Mouse (Mus musculus) kidney, adult 2 months (tissue): ENCODE results near the gene Crkl. TPM values are rescaled to one million over a fixed set of nuclear protein-coding genes. Genes with fewer than 3 reads are reported as not detected.
A peak's percentile ranks its signal among the peaks of the same experiment; 100 is the strongest.

ENCODE experiments used
- DNase-seq: peaks from one replicate; pipeline ENCODE4 v3.0.0; 2021
- H3K27ac ChIP-seq: fragments of 200-500 bp; 2 replicates; pipeline ENCODE4 v1.5.1; 2012; ENCODE audit warnings: low read depth, low read length, control low read depth, inconsistent platforms; ENCODE audit not compliant: insufficient read depth
- H3K27me3 ChIP-seq: fragments of 200-500 bp; replicated peaks from 2 replicates; pipeline ENCODE4 v1.6.1; 2012; ENCODE audit warnings: mild to moderate bottlenecking, moderate library complexity, low read length, inconsistent platforms; ENCODE audit not compliant: control insufficient read depth, insufficient read depth
- H3K36me3 ChIP-seq: fragments of 200-500 bp; 2 replicates; pipeline ENCODE4 v1.6.1; 2012; ENCODE audit warnings: mild to moderate bottlenecking, moderate library complexity, low read length, inconsistent platforms; ENCODE audit not compliant: control insufficient read depth, insufficient read depth
- H3K4me1 ChIP-seq: fragments of 200-500 bp; 2 replicates; pipeline ENCODE4 v1.6.1; 2011; ENCODE audit warnings: low read length; ENCODE audit not compliant: control insufficient read depth, insufficient read depth
- H3K4me3 ChIP-seq: fragments of 200-500 bp; 2 replicates; pipeline ENCODE4 v1.5.1; 2011; ENCODE audit warnings: mild to moderate bottlenecking, low read depth, low read length, control low read depth; ENCODE audit not compliant: insufficient read depth
- CTCF ChIP-seq: fragments of 200-500 bp; conservative IDR thresholded peaks from 2 replicates; pipeline ENCODE4 v1.5.1; 2011; ENCODE audit warnings: low read depth, mild to moderate bottlenecking, control low read depth, low read length, moderate library complexity, mixed read lengths; ENCODE audit not compliant: insufficient read depth, insufficient read length
- POLR2A ChIP-seq: fragments of 200-500 bp; IDR thresholded peaks from one replicate; pipeline ENCODE4 v1.6.1; 2011; ENCODE audit warnings: low read depth, low read length, control low read depth
- WGBS: fragments of 180-500 bp; shearing (Covaris S2); methylation state at CpG from one replicate; pipeline ENCODE4 v1.1.7; 2018; 5-methylcytosine and 5-hydroxymethylcytosine counted together
- polyA plus RNA-seq: library from polyadenylated mRNA; depleted of rRNA; stranded (reverse); fragments of >200 nt; gene quantifications from 2 replicates; pipeline ENCODE4 v1.2.3, GENCODE M21; 2012

The Crkl gene
- polyA plus RNA-seq, 1 experiment: 34.4 TPM

GRCm38 (mm10) chr16:17463184-17463583 is 11.4 kb downstream of the Crkl start:
- Histone ChIP-seq H3K27me3 (no peaks in the 10 kb centered on the region), H3K4me3 (no peak overlapping the region), H3K4me1 (peaks cover 19% of the 10 kb centered on the region; the same call in 1 of the 2 replicates), H3K36me3 (no peaks in the 10 kb centered on the region), H3K27ac (no peak overlapping the region)
- 87% methylated on average over 2 of the region's 2 CpGs for WGBS
- TF ChIP-seq CTCF: no peak
- TF ChIP-seq POLR2A: no peak
- no peak for DNase-seq

DNA sequence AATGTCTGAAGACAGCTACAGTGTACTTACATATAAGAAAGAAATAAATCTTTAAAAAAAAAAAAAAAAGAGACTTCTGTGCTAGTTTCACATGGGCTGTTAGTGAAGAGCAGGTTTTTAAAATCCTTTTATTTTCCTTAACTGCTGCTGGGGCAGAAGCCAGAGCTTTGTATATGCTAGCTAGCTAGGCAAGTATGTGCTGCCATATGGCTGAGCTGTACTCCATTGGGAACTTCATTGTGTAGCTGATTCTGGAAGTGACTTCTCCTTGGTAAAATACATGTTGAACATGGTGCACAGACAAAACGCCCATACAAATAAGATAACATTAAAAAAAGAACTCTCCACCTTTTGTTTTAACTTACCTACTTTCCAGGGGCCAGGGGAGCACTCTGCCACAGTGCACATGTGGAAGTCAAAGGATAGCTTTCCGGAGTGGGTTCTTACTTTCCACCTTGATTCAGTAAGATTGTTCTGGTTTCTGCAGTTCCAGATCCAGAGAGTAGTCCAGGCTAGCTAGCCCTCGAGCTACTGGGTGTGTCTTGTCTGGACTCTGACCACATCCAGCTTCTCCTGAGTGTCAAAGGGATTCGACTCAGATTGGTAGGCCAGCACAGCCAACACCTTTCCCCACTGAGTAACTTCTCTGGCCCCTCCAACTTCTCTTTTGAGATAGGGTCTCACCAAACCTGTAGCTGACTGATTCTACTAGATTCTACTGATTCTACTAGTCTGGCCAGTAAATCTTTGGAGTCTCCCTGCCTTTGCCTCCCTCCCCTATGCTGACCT is 15.3 kb downstream of the Crkl start:
- peak; percentile 17 for DNase-seq
- no peak overlapping the region for H3K4me3 ChIP-seq
- no peak for TF ChIP-seq POLR2A
- no peak for TF ChIP-seq CTCF
- H3K27ac ChIP-seq: no peak overlapping the region
- peaks cover 11% of the 10 kb centered on the region; the same call in 1 of the 2 replicates for H3K4me1 ChIP-seq
- H3K36me3 ChIP-seq: peaks cover 4% of the 10 kb centered on the region; the same call in 1 of the 2 replicates
- no peaks in the 10 kb centered on the region for H3K27me3 ChIP-seq
- WGBS: 63% methylated on average over 4 of the region's 4 CpGs

- H3K27ac ChIP-seq: no peak overlapping the region
- no peak for TF ChIP-seq CTCF
- TF ChIP-seq POLR2A: no peak
- H3K4me3 ChIP-seq: no peak overlapping the region
- H3K27me3 ChIP-seq: no peaks in the 10 kb centered on the region
- 0 out of 2 replicates have a peak, but pooled peaks cover 3% of the 10 kb centered on the region for H3K4me1 ChIP-seq
- no peak for DNase-seq
- peaks cover 4% of the 10 kb centered on the region for H3K36me3 ChIP-seq
- 83% methylated on average over 6 of the region's 6 CpGs for WGBS
Measured at GRCm38 (mm10) chr16:17472498-17472897, 20.7 kb downstream of the Crkl start.

DNA sequence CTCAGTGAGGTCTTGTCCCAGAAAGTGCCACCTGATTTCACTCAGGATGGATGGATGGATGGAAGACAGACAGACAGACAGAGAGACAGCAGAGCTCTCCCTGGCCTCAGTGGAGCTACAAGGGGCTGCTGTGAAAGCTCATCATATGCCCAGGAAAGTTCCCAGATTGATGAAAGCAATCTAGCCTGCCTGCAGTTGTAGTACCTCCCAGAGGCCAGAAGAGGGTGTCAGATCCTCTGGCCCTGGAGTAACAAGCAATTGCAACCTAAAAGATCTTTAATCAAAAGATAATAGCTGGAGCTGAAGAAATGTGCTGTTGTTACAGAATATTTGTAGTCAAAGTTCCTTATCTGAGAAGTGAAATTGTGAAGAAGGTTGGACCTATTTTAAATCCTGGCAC is 22.3 kb downstream of the Crkl start:
- Histone ChIP-seq H3K4me3 (no peak overlapping the region), H3K27me3 (no peaks in the 10 kb centered on the region), H3K36me3 (peaks cover 4% of the 10 kb centered on the region), H3K4me1 (peaks cover 9% of the 10 kb centered on the region; the same call in 1 of the 2 replicates), H3K27ac (no peak overlapping the region)
- no peak for TF ChIP-seq POLR2A
- TF ChIP-seq CTCF: peak; percentile 76
- peak; percentile 48 for DNase-seq

GRCm38 (mm10) chr16:17474761-17475160 is 23.0 kb downstream of the Crkl start:
- Histone ChIP-seq H3K4me1 (peaks cover 9% of the 10 kb centered on the region; the same call in 1 of the 2 replicates), H3K27me3 (no peaks in the 10 kb centered on the region), H3K36me3 (peaks cover 4% of the 10 kb centered on the region), H3K27ac (no peak overlapping the region), H3K4me3 (no peak overlapping the region)
- 84% methylated on average over 2 of the region's 2 CpGs for WGBS
- no peak for DNase-seq
- TF ChIP-seq CTCF (no peak), POLR2A (no peak)

DNA sequence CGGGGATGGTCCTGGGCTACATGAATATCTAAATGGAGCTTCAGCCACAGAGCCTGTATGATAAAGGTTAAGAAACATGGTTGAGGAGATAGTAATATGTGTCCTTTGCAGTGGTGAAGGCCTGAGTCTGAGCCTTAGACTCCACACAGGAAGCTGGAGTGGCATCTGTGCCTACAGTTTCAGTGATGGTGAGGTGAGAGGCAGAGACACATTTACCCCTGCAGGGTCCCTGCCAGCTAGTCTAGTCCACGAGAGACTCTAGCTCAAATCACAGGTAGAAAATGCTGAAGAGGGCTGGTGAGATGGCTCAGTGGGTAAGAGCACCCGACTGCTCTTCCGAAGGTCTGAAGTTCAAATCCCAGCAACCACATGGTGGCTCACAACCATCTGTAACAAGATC is 23.5 kb downstream of the Crkl start:
- Histone ChIP-seq H3K36me3 (peaks cover 1% of the 10 kb centered on the region), H3K4me3 (no peak overlapping the region), H3K27me3 (no peaks in the 10 kb centered on the region), H3K27ac (no peak overlapping the region), H3K4me1 (peaks cover 9% of the 10 kb centered on the region; the same call in 1 of the 2 replicates)
- WGBS: 70% methylated on average over 4 of the region's 4 CpGs
- no peak for DNase-seq
- TF ChIP-seq POLR2A (no peak), CTCF (no peak)

GRCm38 (mm10) chr16:17478331-17478943 is 26.6 kb downstream of the Crkl start:
- no peaks in the 10 kb centered on the region for H3K27me3 ChIP-seq
- peaks cover 9% of the 10 kb centered on the region; the same call in 1 of the 2 replicates for H3K4me1 ChIP-seq
- TF ChIP-seq CTCF: no peak
- no peak for TF ChIP-seq POLR2A
- no peak for DNase-seq
- no peak overlapping the region for H3K4me3 ChIP-seq
- no peaks in the 10 kb centered on the region; the same call in 1 of the 2 replicates for H3K36me3 ChIP-seq
- 54% methylated on average over 4 of the region's 4 CpGs for WGBS
- no peak overlapping the region; the same call in 1 of the 2 replicates for H3K27ac ChIP-seq
